Mouse (Mus musculus) liver, embryonic 14.5 days (tissue): ENCODE data around the gene Fgfr3.

Experiments used
- CTCF ChIP-seq: IDR thresholded peaks from 2 replicates; pipeline ENCODE4 v1.5.1; 2016; ENCODE audit warnings: antibody characterized with exemption, low read depth, control low read depth
- EP300 ChIP-seq: IDR thresholded peaks from 2 replicates; pipeline ENCODE4 v1.6.1; 2016; ENCODE audit warnings: antibody characterized with exemption, low read depth

- no peak for TF ChIP-seq CTCF
- TF ChIP-seq EP300: no peak
These were observed 15.2 kb upstream of the Fgfr3 start for GRCm38 (mm10) chr5:33706350-33706629.
